Comparison of ENCODE assay signal across 10 mouse cellular contexts in the genomic region with DNA sequence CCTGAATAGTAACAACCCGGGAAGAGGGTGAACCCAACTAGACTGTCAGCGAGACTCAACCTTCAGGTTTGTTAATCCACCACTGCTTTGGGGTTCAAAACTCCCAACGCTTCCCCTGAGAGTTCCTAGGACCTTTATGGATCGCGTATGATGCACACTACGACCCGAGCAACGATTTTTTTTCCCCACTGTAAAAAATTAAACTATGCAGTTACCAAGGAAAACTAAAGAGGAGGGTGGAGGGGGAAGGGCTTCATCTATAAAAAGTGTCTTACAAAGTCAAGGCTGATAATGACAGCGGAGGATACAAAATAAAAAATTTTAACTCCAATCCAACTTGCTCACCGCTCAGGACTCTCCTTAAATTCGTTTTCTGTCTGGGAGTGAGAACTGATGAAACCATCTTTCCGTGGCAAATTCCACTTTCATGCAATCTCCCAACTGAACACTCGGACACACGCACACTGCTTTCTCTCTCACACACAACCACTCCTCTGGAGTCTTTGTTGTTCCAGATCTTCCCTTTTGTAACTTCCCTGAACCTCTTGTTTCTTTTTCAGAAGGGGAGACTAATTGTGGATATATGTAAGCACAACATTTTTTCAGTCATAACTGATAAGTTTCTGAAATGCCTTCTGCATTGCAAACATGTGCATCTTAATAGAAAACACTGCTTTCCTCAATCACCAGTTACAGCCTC. TPM values are rescaled to one million over a fixed set of nuclear protein-coding genes. Genes with fewer than 3 reads are reported as not detected.
DNase-seq lines count a peak whose midpoint lies in the region; ATAC-seq and TF ChIP-seq lines count a peak whose summit lies in the region.
"Had no signal": no experiment of that assay in that cellular context is flagged by ENCODE, and none has a peak within 500 bp of the region (broad histone marks: within the 10 kb centered on the region; RNA-seq: fewer than 3 reads in every experiment).

No protein-coding gene starts in this region.

- TF ChIP-seq EP300 in heart, adult 2 months (IDR thresholded peaks at IDR 0.05; ENCODE audit: insufficient read depth, low read depth, low read length) = no peak

- TF ChIP-seq POLR2A in heart, adult 2 months (IDR thresholded peaks at IDR 0.05; ENCODE audit: insufficient read depth, low read depth, low read length) = no peak

- no peak for DNase-seq in heart, adult 2 months
- no peak for DNase-seq in embryonic facial prominence, embryonic 14.5 days (ENCODE audit: low spot score)
- DNase-seq in adrenal gland, adult 8-10 months = no peak
- no peak for DNase-seq in urinary bladder, postnatal 25 days (ENCODE audit: low spot score)
- no peak for DNase-seq in right cerebral cortex, adult 18-20 months
- DNase-seq: adrenal gland, adult 2 months had no signal

- ATAC-seq in heart, embryonic 16.5 days (replicated peaks; ENCODE audit: extremely low read depth, insufficient read depth, low FRiP score) = no peak
- ATAC-seq in embryonic facial prominence, embryonic 14.5 days (ENCODE audit: low read depth) = no peak
- no peak for ATAC-seq in intestine, embryonic 15.5 days
- no peak for ATAC-seq in neural tube, embryonic 12.5 days (ENCODE audit: low FRiP score, low read depth)

- WGBS in heart, embryonic 16.5 days = 4% methylated on average over 14 of the region's 14 CpGs
- 4% methylated on average over 14 of the region's 14 CpGs for WGBS in heart, adult 2 months
- WGBS in embryonic facial prominence, embryonic 14.5 days = 2% methylated on average over 14 of the region's 14 CpGs
- WGBS in intestine, embryonic 15.5 days = 1% methylated on average over 14 of the region's 14 CpGs
- WGBS in neural tube, embryonic 12.5 days = 2% methylated on average over 14 of the region's 14 CpGs

- peak overlapping the region; percentile 52 for H3K4me3 ChIP-seq in heart, embryonic 16.5 days (ENCODE audit: low read length)
- no peak overlapping the region for H3K4me3 ChIP-seq in heart, adult 2 months
- peak overlapping the region; percentile 49 for H3K4me3 ChIP-seq in embryonic facial prominence, embryonic 14.5 days (ENCODE audit: low read depth, low read length)
- H3K4me3 ChIP-seq in intestine, embryonic 15.5 days (replicated peaks) = peak overlapping the region; percentile 44
- H3K4me3 ChIP-seq in neural tube, embryonic 12.5 days = peak overlapping the region; percentile 19; the same call in 1 of the 2 replicates

- peaks cover 22% of the 10 kb centered on the region for H3K4me1 ChIP-seq in heart, embryonic 16.5 days (ENCODE audit: control insufficient read depth, insufficient read depth, low read length)
- no peaks in the 10 kb centered on the region for H3K4me1 ChIP-seq in heart, adult 2 months (ENCODE audit: control insufficient read depth, insufficient read depth, low read length)
- H3K4me1 ChIP-seq in embryonic facial prominence, embryonic 14.5 days (ENCODE audit: control insufficient read depth, insufficient read depth, low read length) = peaks cover 3% of the 10 kb centered on the region; the same call in 1 of the 2 replicates
- peaks cover 3% of the 10 kb centered on the region; the same call in 1 of the 2 replicates for H3K4me1 ChIP-seq in intestine, embryonic 15.5 days (replicated peaks)
- H3K4me1 ChIP-seq in neural tube, embryonic 12.5 days = peaks cover 24% of the 10 kb centered on the region

- peak overlapping the region; percentile 72 for H3K4me2 ChIP-seq in heart, embryonic 16.5 days (ENCODE audit: low read depth, low read length)
- peak overlapping the region; percentile 74 for H3K4me2 ChIP-seq in embryonic facial prominence, embryonic 14.5 days (ENCODE audit: low read depth, low read length)
- H3K4me2 ChIP-seq in intestine, embryonic 15.5 days (replicated peaks) = peak overlapping the region; percentile 67
- H3K4me2 ChIP-seq in neural tube, embryonic 12.5 days (replicated peaks) = peak overlapping the region; percentile 60

- H3K79me2 ChIP-seq in heart, adult 2 months (replicated peaks; ENCODE audit: control insufficient read depth, insufficient read depth, low read length) = no peaks in the 10 kb centered on the region

- no peaks in the 10 kb centered on the region for H3K9me3 ChIP-seq in heart, embryonic 16.5 days (replicated peaks; ENCODE audit: control insufficient read depth, low read length)
- H3K9me3 ChIP-seq in embryonic facial prominence, embryonic 14.5 days (ENCODE audit: control insufficient read depth, low read length) = no peaks in the 10 kb centered on the region
- no peaks in the 10 kb centered on the region for H3K9me3 ChIP-seq in intestine, embryonic 15.5 days
- H3K9me3 ChIP-seq in neural tube, embryonic 12.5 days = no peaks in the 10 kb centered on the region

- intact Hi-C loops in heart, adult 2 months (cut with DNase I) = no loop called here

- no peak overlapping the region for H3K27ac ChIP-seq in heart, embryonic 16.5 days (ENCODE audit: low read length)
- H3K27ac ChIP-seq in heart, adult 2 months = no peak overlapping the region
- peak overlapping the region; percentile 89 for H3K27ac ChIP-seq in embryonic facial prominence, embryonic 14.5 days (replicated peaks; ENCODE audit: low read depth, low read length)
- H3K27ac ChIP-seq in intestine, embryonic 15.5 days = peak overlapping the region; percentile 52
- H3K27ac ChIP-seq in neural tube, embryonic 12.5 days = no peak overlapping the region
- H3K27ac ChIP-seq: liver, embryonic 14.5 days had no signal

- TF ChIP-seq CTCF in heart, adult 2 months (IDR thresholded peaks at IDR 0.05) = no peak

- H3K9ac ChIP-seq in heart, embryonic 16.5 days (ENCODE audit: low read length) = no peak overlapping the region
- H3K9ac ChIP-seq in heart, adult 2 months (ENCODE audit: low read depth, low read length) = no peak overlapping the region
- H3K9ac ChIP-seq in embryonic facial prominence, embryonic 14.5 days (ENCODE audit: low read depth, low read length) = peak overlapping the region; percentile 72
- H3K9ac ChIP-seq in intestine, embryonic 15.5 days = peak overlapping the region; percentile 52
- no peak overlapping the region for H3K9ac ChIP-seq in neural tube, embryonic 12.5 days
- H3K9ac ChIP-seq: liver, embryonic 14.5 days had no signal

- H3K36me3 ChIP-seq in heart, embryonic 16.5 days (ENCODE audit: control insufficient read depth, insufficient read depth) = no peaks in the 10 kb centered on the region
- H3K36me3 ChIP-seq in heart, adult 2 months (ENCODE audit: control insufficient read depth, insufficient read depth, low read length) = no peaks in the 10 kb centered on the region
- H3K36me3 ChIP-seq in embryonic facial prominence, embryonic 14.5 days (ENCODE audit: control insufficient read depth, insufficient read depth, low read length) = no peaks in the 10 kb centered on the region
- no peaks in the 10 kb centered on the region for H3K36me3 ChIP-seq in intestine, embryonic 15.5 days
- no peaks in the 10 kb centered on the region for H3K36me3 ChIP-seq in neural tube, embryonic 12.5 days

- peaks cover 58% of the 10 kb centered on the region for H3K27me3 ChIP-seq in heart, embryonic 16.5 days (ENCODE audit: control insufficient read depth, insufficient read depth, low read length)
- H3K27me3 ChIP-seq in heart, adult 2 months (ENCODE audit: control insufficient read depth, insufficient read depth, low read length) = peaks cover 14% of the 10 kb centered on the region
- peaks cover 55% of the 10 kb centered on the region for H3K27me3 ChIP-seq in embryonic facial prominence, embryonic 14.5 days (replicated peaks; ENCODE audit: control insufficient read depth, insufficient read depth, low read length)
- peaks cover 32% of the 10 kb centered on the region for H3K27me3 ChIP-seq in intestine, embryonic 15.5 days (replicated peaks)
- H3K27me3 ChIP-seq in neural tube, embryonic 12.5 days (replicated peaks) = peaks cover 60% of the 10 kb centered on the region

RNA-seq across cellular contexts. Expression of a gene that starts 0.9 kb away (rescaled TPM):
- 0.96 and 0.99 TPM in 2 replicates for polyA plus RNA-seq in heart, embryonic 16.5 days (2015; fragmentation: Nextera tagmentation; extraction: Ambion mirVana)
- total RNA-seq in heart, adult 2 months (2021) = under 1 TPM in 1 of 2 experiments, not detected in 1; 0.25 TPM
- 0.03 and 0.14 TPM in 2 replicates for polyA plus RNA-seq in heart, adult 2 months (2012; rRNA removed)
- 4.1 and 4.3 TPM in 2 replicates for polyA plus RNA-seq in embryonic facial prominence, embryonic 14.5 days (2014; fragmentation: Nextera tagmentation; extraction: Ambion mirVana)
- polyA plus RNA-seq in intestine, embryonic 15.5 days (2015; fragmentation: Nextera tagmentation; extraction: Ambion mirVana) = 14.0 and 17.5 TPM in 2 replicates
- 1.4 and 2.2 TPM in 2 replicates for polyA plus RNA-seq in neural tube, embryonic 12.5 days (2016; fragmentation: Nextera tagmentation; extraction: Ambion mirVana)
- total RNA-seq in adrenal gland, adult 8-10 months (2022) = not detected
- total RNA-seq: adrenal gland, adult 2 months had no signal
- polyA plus RNA-seq: adrenal gland, adult 2 months had no signal

RNA-seq across cellular contexts. Expression of a gene that starts 53.0 kb away (rescaled TPM):
- 0.07 and 0.08 TPM in 2 replicates for polyA plus RNA-seq in heart, embryonic 16.5 days (2015; fragmentation: Nextera tagmentation; extraction: Ambion mirVana)
- under 1 TPM; 0.05 TPM for total RNA-seq in heart, adult 2 months (2021)
- 0.03 and 0.04 TPM in 2 replicates for polyA plus RNA-seq in heart, adult 2 months (2012; rRNA removed)
- polyA plus RNA-seq in embryonic facial prominence, embryonic 14.5 days (2014; fragmentation: Nextera tagmentation; extraction: Ambion mirVana) = 0.96 and 1.4 TPM in 2 replicates
- polyA plus RNA-seq in intestine, embryonic 15.5 days (2015; fragmentation: Nextera tagmentation; extraction: Ambion mirVana) = 0.64 and 0.93 TPM in 2 replicates
- 0.91 and 0.95 TPM in 2 replicates for polyA plus RNA-seq in neural tube, embryonic 12.5 days (2016; fragmentation: Nextera tagmentation; extraction: Ambion mirVana)
- under 1 TPM; 0.45 to 0.65 (median 0.60) TPM for total RNA-seq in adrenal gland, adult 8-10 months (2022)

Comparison
In these comparisons a context has a peak if more than half of its experiments do, and no peak if none do; other contexts are left out.
1. H3K27ac ChIP-seq: peak in embryonic facial prominence, embryonic 14.5 days (single experiment) and intestine, embryonic 15.5 days (single experiment); none in heart, embryonic 16.5 days (single experiment), heart, adult 2 months (single experiment) and neural tube, embryonic 12.5 days (single experiment).
2. H3K9ac ChIP-seq: peak in embryonic facial prominence, embryonic 14.5 days (single experiment) and intestine, embryonic 15.5 days (single experiment); none in heart, embryonic 16.5 days (single experiment), heart, adult 2 months (single experiment) and neural tube, embryonic 12.5 days (single experiment).
3. Peak in every context shown above with its lines, with median percentiles within 50 percentile points of each other: H3K4me2 ChIP-seq.